Mouse (Mus musculus): Measurements from ENCODE around the gene Chst3. TPM values are rescaled to one million over a fixed set of nuclear protein-coding genes. Genes with fewer than 3 reads are reported as not detected.

Gene Chst3
- polyA plus RNA-seq (2014; fragmentation: Nextera tagmentation; extraction: Ambion mirVana) = 2.8 and 3.2 TPM in 2 replicates

DNA sequence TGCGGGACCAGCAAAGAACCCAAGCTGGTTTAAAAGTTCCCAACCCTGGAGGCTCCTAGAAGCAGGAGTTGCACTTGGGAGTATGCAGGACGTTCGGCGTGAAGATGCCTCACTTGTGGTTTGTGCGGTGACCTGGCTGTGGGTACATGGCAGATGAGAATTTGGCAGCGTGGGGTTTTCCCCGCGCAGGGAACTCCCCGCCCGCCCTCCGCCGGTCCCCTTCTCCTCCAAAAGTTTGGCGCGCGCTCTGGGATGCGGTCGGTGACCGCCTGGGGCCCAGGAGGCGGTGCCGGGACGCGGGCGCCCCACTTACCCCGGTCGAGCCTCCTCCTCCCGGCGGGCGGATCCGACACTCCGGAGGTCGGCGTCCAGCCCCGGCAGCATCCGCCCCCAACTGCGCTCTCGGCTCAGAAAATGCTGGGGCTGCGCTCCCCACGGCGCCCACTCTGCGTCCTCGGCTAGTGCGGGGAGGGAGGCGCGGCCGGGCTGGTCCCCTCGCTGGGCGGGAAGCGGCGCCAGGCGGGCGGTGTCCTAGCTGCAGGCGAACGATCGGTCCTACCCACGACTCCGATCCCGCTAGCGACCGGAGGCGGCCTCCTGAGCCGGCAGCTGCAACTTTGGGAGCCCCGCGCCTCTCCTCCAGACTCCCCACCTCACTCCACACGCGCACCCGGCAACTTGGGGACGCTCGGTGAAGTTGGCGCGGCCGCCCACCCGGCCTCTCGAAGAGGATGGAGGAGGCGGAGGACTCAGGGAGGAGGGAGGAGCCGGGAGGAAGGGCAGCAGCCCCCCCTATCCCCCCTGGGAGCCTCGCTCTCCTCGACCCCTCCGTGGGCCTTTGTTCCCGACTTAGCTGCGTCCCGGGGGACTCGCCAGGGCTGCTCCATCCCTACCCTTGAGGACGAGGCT is at the start of gene Chst3:
Chst3 (minus strand) TSS at position 670 of the 909 bp plus-strand sequence.
- Histone ChIP-seq H3K27me3 (ENCODE audit: control insufficient read depth, insufficient read depth, low read length) (no peaks in the 10 kb centered on the region), H3K4me3 (ENCODE audit: low read depth, low read length) (peak within 1 kb of the TSS; percentile 63), H3K27ac (ENCODE audit: low read depth, low read length) (peak within 1 kb of the TSS; percentile 62), H3K4me2 (ENCODE audit: low read depth, low read length, severe bottlenecking) (peak within 1 kb of the TSS; percentile 88), H3K9me3 (ENCODE audit: control insufficient read depth, low read length) (no peaks in the 10 kb centered on the region), H3K4me1 (replicated peaks; ENCODE audit: control insufficient read depth, insufficient read depth, low read length) (peaks cover 12% of the 10 kb centered on the region; the same call in 1 of the 2 replicates), H3K36me3 (ENCODE audit: control insufficient read depth, insufficient read depth, low read length) (no peaks in the 10 kb centered on the region), H3K9ac (ENCODE audit: low read length) (peak within 1 kb of the TSS; percentile 86)
- DNase-seq (ENCODE audit: low spot score) (peak; percentile 85), ATAC-seq (replicated peaks; ENCODE audit: low FRiP score) (peak; percentile 89)
- WGBS = under 1% methylated on average over 73 of the region's 83 CpGs

DNA sequence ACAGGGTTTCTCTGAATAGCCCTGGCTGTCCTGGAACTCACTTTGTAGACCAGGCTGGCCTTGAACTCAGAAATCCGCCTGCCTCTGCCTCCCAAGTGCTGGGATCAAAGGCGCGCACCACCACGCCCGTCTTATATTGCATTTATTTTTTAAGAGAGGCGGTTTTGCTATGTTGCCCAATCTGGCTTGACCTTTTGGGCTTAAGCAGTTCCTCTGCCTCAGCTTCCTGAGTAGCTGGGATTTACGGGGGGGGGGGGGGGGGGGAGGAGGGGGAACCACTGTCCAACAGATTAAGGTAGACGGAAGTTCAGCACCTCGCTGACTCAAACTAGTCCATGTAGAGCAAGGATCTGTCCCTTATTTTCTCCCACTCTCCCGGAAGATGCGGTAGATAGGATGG is 49.7 kb upstream of the Chst3 start:
- no peak overlapping the region for H3K4me3 ChIP-seq (ENCODE audit: low read depth, low read length)
- H3K9ac ChIP-seq (ENCODE audit: low read length) = no peak overlapping the region
- no peaks in the 10 kb centered on the region for H3K27me3 ChIP-seq (ENCODE audit: control insufficient read depth, insufficient read depth, low read length)
- H3K36me3 ChIP-seq (ENCODE audit: control insufficient read depth, insufficient read depth, low read length) = no peaks in the 10 kb centered on the region
- 86% methylated on average over 11 of the region's 11 CpGs for WGBS
- DNase-seq (ENCODE audit: low spot score) = no peak
- no peak overlapping the region for H3K27ac ChIP-seq (ENCODE audit: low read depth, low read length)
- no peaks in the 10 kb centered on the region for H3K9me3 ChIP-seq (ENCODE audit: control insufficient read depth, low read length)
- no peak overlapping the region for H3K4me2 ChIP-seq (ENCODE audit: low read depth, low read length, severe bottlenecking)
- ATAC-seq (replicated peaks; ENCODE audit: low FRiP score) = no peak
- H3K4me1 ChIP-seq (replicated peaks; ENCODE audit: control insufficient read depth, insufficient read depth, low read length) = no peaks in the 10 kb centered on the region

- ATAC-seq (replicated peaks; ENCODE audit: low FRiP score) (no peak), DNase-seq (ENCODE audit: low spot score) (no peak)
- no peaks in the 10 kb centered on the region for H3K36me3 ChIP-seq (ENCODE audit: control insufficient read depth, insufficient read depth, low read length)
- H3K9me3 ChIP-seq (ENCODE audit: control insufficient read depth, low read length) = no peaks in the 10 kb centered on the region
- 92% methylated on average over 8 of the region's 8 CpGs for WGBS
- H3K27ac ChIP-seq (ENCODE audit: low read depth, low read length) = no peak overlapping the region
- H3K4me2 ChIP-seq (ENCODE audit: low read depth, low read length, severe bottlenecking) = no peak overlapping the region
- H3K27me3 ChIP-seq (ENCODE audit: control insufficient read depth, insufficient read depth, low read length) = no peaks in the 10 kb centered on the region
- no peak overlapping the region for H3K9ac ChIP-seq (ENCODE audit: low read length)
- H3K4me3 ChIP-seq (ENCODE audit: low read depth, low read length) = no peak overlapping the region
- H3K4me1 ChIP-seq (replicated peaks; ENCODE audit: control insufficient read depth, insufficient read depth, low read length) = no peaks in the 10 kb centered on the region
These were observed 47.9 kb upstream of the Chst3 start for GRCm38 (mm10) chr10:60266842-60267401.

DNA sequence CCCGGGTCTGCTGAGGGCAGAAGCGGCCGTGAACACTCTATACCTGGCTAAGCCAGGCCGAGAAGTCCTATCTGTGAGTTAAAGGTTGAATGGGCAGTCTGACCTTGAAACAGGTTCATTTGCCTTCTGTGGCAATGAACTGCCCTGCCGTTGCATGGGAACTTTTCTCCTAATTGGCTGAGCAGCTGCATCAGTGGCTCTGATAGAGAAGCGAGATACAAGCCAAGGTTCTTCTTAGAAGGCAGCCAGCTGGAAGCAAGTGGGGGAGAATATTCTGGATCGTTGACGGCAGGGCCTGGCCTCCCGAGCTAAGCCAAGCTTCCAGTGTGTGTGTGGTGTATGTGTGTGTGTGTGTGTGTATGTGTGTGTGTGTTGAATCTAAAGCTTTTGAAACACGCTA is 46.2 kb upstream of the Chst3 start:
- ATAC-seq (replicated peaks; ENCODE audit: low FRiP score) = no peak
- 84% methylated on average over 10 of the region's 10 CpGs for WGBS

GRCm38 (mm10) chr10:60263351-60263750 is 44.3 kb upstream of the Chst3 start:
- no peak for ATAC-seq (replicated peaks; ENCODE audit: low FRiP score)
- no peak overlapping the region for H3K27ac ChIP-seq (ENCODE audit: low read depth, low read length)

More for the DNA sequence above, 46.2 kb upstream of the Chst3 start:
- Histone ChIP-seq H3K9me3 (ENCODE audit: control insufficient read depth, low read length) (no peaks in the 10 kb centered on the region), H3K27ac (ENCODE audit: low read depth, low read length) (no peak overlapping the region), H3K36me3 (ENCODE audit: control insufficient read depth, insufficient read depth, low read length) (no peaks in the 10 kb centered on the region), H3K4me1 (replicated peaks; ENCODE audit: control insufficient read depth, insufficient read depth, low read length) (no peaks in the 10 kb centered on the region), H3K4me2 (ENCODE audit: low read depth, low read length, severe bottlenecking) (no peak overlapping the region), H3K27me3 (ENCODE audit: control insufficient read depth, insufficient read depth, low read length) (no peaks in the 10 kb centered on the region), H3K4me3 (ENCODE audit: low read depth, low read length) (no peak overlapping the region), H3K9ac (ENCODE audit: low read length) (no peak overlapping the region)
- no peak for DNase-seq (ENCODE audit: low spot score)

DNA sequence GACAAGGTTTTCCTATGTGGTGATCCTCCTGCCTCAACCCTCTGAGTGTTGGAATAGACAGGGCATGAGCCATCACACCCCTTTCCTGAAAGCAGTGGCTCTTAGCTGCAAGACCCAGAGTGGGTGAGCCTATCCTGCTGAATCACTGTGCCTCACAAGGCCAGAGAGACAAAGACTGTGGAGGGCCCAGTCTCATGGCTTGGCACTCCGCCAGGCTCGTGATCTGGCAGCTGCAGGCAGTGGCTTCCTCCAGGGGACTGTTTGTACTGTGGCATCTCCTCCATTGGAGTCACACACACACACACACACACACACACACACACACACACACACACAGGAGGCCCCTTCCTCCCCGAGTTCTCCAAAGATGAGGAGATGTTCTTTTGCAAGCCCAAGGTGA is 43.3 kb upstream of the Chst3 start:
- no peaks in the 10 kb centered on the region for H3K36me3 ChIP-seq (ENCODE audit: control insufficient read depth, insufficient read depth, low read length)
- H3K4me1 ChIP-seq (replicated peaks; ENCODE audit: control insufficient read depth, insufficient read depth, low read length) = no peaks in the 10 kb centered on the region
- H3K9ac ChIP-seq (ENCODE audit: low read length) = no peak overlapping the region
- WGBS = 65% methylated on average over 3 of the region's 3 CpGs
- no peaks in the 10 kb centered on the region for H3K27me3 ChIP-seq (ENCODE audit: control insufficient read depth, insufficient read depth, low read length)
- peak; percentile 85 for DNase-seq (ENCODE audit: low spot score)
- no peak overlapping the region for H3K27ac ChIP-seq (ENCODE audit: low read depth, low read length)
- no peak overlapping the region for H3K4me3 ChIP-seq (ENCODE audit: low read depth, low read length)
- ATAC-seq (replicated peaks; ENCODE audit: low FRiP score) = peak; percentile 66; the same call in 1 of the 2 replicates
- no peaks in the 10 kb centered on the region for H3K9me3 ChIP-seq (ENCODE audit: control insufficient read depth, low read length)
- no peak overlapping the region for H3K4me2 ChIP-seq (ENCODE audit: low read depth, low read length, severe bottlenecking)

More at GRCm38 (mm10) chr10:60263351-60263750, 44.3 kb upstream of the Chst3 start:
- 88% methylated on average over 7 of the region's 7 CpGs for WGBS
- no peak overlapping the region for H3K4me2 ChIP-seq (ENCODE audit: low read depth, low read length, severe bottlenecking)
- no peaks in the 10 kb centered on the region for H3K4me1 ChIP-seq (replicated peaks; ENCODE audit: control insufficient read depth, insufficient read depth, low read length)
- H3K36me3 ChIP-seq (ENCODE audit: control insufficient read depth, insufficient read depth, low read length) = no peaks in the 10 kb centered on the region
- H3K27me3 ChIP-seq (ENCODE audit: control insufficient read depth, insufficient read depth, low read length) = no peaks in the 10 kb centered on the region
- no peak overlapping the region for H3K4me3 ChIP-seq (ENCODE audit: low read depth, low read length)
- no peak for DNase-seq (ENCODE audit: low spot score)
- no peaks in the 10 kb centered on the region for H3K9me3 ChIP-seq (ENCODE audit: control insufficient read depth, low read length)
- no peak overlapping the region for H3K9ac ChIP-seq (ENCODE audit: low read length)

GRCm38 (mm10) chr10:60261530-60261929 is 42.5 kb upstream of the Chst3 start:
- H3K9me3 ChIP-seq (ENCODE audit: control insufficient read depth, low read length) = no peaks in the 10 kb centered on the region
- no peak overlapping the region for H3K4me2 ChIP-seq (ENCODE audit: low read depth, low read length, severe bottlenecking)
- ATAC-seq (replicated peaks; ENCODE audit: low FRiP score) (no peak), DNase-seq (ENCODE audit: low spot score) (no peak)
- no peak overlapping the region for H3K9ac ChIP-seq (ENCODE audit: low read length)
- H3K27me3 ChIP-seq (ENCODE audit: control insufficient read depth, insufficient read depth, low read length) = no peaks in the 10 kb centered on the region
- WGBS = 27% methylated on average over 5 of the region's 5 CpGs
- no peak overlapping the region for H3K4me3 ChIP-seq (ENCODE audit: low read depth, low read length)
- no peak overlapping the region for H3K27ac ChIP-seq (ENCODE audit: low read depth, low read length)
- H3K4me1 ChIP-seq (replicated peaks; ENCODE audit: control insufficient read depth, insufficient read depth, low read length) = no peaks in the 10 kb centered on the region
- no peaks in the 10 kb centered on the region for H3K36me3 ChIP-seq (ENCODE audit: control insufficient read depth, insufficient read depth, low read length)

DNA sequence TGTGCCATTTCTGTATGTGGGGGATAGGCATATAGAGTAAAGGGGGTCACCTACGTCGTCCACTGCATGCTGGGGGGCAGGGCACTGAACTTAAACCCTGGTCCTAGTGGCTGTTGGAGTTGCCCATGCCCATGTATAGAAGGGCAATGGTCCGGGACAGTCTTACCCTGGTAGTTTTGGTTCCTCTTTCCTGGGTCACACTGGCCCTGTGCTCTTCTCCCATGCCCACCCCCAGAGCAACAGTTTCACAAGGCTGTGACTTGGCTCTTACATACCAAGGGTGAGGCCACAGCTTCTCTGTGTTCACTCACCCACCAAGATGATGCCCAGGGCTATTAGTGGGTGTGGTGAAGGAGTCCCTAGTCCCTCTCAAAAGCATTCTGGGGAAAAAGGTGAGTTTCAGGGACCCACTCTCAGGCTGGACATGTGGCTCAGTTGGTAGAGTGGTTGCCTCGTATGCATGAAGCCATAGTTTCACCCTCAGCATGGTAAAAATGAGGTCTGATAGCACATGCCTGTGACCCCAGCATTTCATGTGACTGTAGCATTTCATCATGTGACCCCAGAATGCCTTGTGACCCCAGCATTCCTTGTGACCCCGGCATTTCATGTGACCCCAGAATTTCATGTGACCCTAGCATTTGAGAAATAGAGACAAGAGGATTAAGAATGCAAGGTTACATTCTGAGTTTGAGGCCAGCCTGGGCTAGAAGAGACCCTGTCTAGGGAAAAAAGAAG is 41.7 kb upstream of the Chst3 start:
- Histone ChIP-seq H3K36me3 (ENCODE audit: control insufficient read depth, insufficient read depth, low read length) (no peaks in the 10 kb centered on the region), H3K4me2 (ENCODE audit: low read depth, low read length, severe bottlenecking) (no peak overlapping the region), H3K4me3 (ENCODE audit: low read depth, low read length) (no peak overlapping the region), H3K9ac (ENCODE audit: low read length) (no peak overlapping the region), H3K27ac (ENCODE audit: low read depth, low read length) (no peak overlapping the region), H3K4me1 (replicated peaks; ENCODE audit: control insufficient read depth, insufficient read depth, low read length) (no peaks in the 10 kb centered on the region), H3K9me3 (ENCODE audit: control insufficient read depth, low read length) (no peaks in the 10 kb centered on the region), H3K27me3 (ENCODE audit: control insufficient read depth, insufficient read depth, low read length) (no peaks in the 10 kb centered on the region)
- 86% methylated on average over 5 of the region's 5 CpGs for WGBS
- no peak for ATAC-seq (replicated peaks; ENCODE audit: low FRiP score)
- DNase-seq (ENCODE audit: low spot score) = no peak

All from forebrain, embryonic 11.5 days (tissue).